ENCODE assay signal across 8 mouse cellular contexts in the genomic region with DNA sequence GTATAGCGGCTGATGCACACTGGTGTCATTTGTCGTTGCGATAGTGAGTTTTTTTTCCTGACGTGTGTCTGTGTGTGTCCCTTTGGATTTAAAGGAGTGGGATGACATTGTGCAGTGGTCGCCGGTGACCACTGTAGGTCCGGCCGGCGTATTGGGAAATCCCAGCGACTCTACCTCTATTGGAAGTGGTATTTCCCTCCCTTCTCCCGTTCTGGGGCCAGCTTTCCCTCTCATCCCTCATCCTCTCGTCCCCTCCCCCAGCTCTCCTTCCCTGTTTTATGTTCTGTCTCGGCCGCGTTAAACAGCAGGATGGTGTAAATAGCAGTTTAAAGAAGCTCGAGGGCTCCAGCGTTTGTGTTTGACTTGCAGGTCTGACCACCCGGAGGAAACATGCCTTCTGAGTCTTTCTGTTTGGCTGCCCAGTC. TPM values are rescaled to one million over a fixed set of nuclear protein-coding genes. Genes with fewer than 3 reads are reported as not detected.
DNase-seq lines count a peak whose midpoint lies in the region; ATAC-seq and TF ChIP-seq lines count a peak whose summit lies in the region.

No protein-coding gene starts in this region.

- H3K4me1 ChIP-seq in hindbrain, embryonic 16.5 days (ENCODE audit: control insufficient read depth, insufficient read depth, low read depth, low read length): peaks cover 22% of the 10 kb centered on the region
- peaks cover 16% of the 10 kb centered on the region for H3K4me1 ChIP-seq in limb, embryonic 13.5 days
- peaks cover 10% of the 10 kb centered on the region; the same call in 1 of the 2 replicates for H3K4me1 ChIP-seq in midbrain, embryonic 11.5 days (ENCODE audit: control insufficient read depth, insufficient read depth, low read length)
- H3K4me1 ChIP-seq in stomach, embryonic 15.5 days: no peaks in the 10 kb centered on the region

- no peaks in the 10 kb centered on the region for H3K27me3 ChIP-seq in hindbrain, embryonic 16.5 days (replicated peaks; ENCODE audit: control insufficient read depth, insufficient read depth, low read length)
- no peaks in the 10 kb centered on the region for H3K27me3 ChIP-seq in limb, embryonic 13.5 days
- H3K27me3 ChIP-seq in midbrain, embryonic 11.5 days (ENCODE audit: control insufficient read depth, insufficient read depth, low read length): no peaks in the 10 kb centered on the region
- no peaks in the 10 kb centered on the region for H3K27me3 ChIP-seq in stomach, embryonic 15.5 days (replicated peaks)

- DNase-seq in left cerebral cortex, adult 2 months (ENCODE audit: extremely low spot score in 1 of 2, low spot score in 2 of 2): peak; percentile 19 to 25
- no peak for DNase-seq in left cerebral cortex, adult 11 months (ENCODE audit: low spot score)
- peak; percentile 65 for DNase-seq in cerebellum, adult 9-10 months
- DNase-seq in gastrocnemius, adult 18-20 months (ENCODE audit: low spot score): peak; percentile 35
- DNase-seq in midbrain, embryonic 11.5 days (ENCODE audit: low spot score, missing footprints): peak; percentile 89

- WGBS in hindbrain, embryonic 16.5 days: 0% methylated on average over 18 of the region's 18 CpGs
- WGBS in limb, embryonic 13.5 days: under 1% methylated on average over 18 of the region's 18 CpGs
- under 1% methylated on average over 18 of the region's 18 CpGs for WGBS in midbrain, embryonic 11.5 days
- WGBS in stomach, embryonic 15.5 days: 0% methylated on average over 18 of the region's 18 CpGs

- H3K4me3 ChIP-seq in left cerebral cortex, adult 2 months: peak overlapping the region; percentile 60
- peak overlapping the region; percentile 87 for H3K4me3 ChIP-seq in hindbrain, embryonic 16.5 days (ENCODE audit: low read length)
- H3K4me3 ChIP-seq in limb, embryonic 13.5 days: peak overlapping the region; percentile 76
- peak overlapping the region; percentile 75 for H3K4me3 ChIP-seq in midbrain, embryonic 11.5 days (ENCODE audit: low read depth, low read length)
- H3K4me3 ChIP-seq in stomach, embryonic 15.5 days (replicated peaks): peak overlapping the region; percentile 81

- H3K9me3 ChIP-seq in hindbrain, embryonic 16.5 days (ENCODE audit: control insufficient read depth, low read length): no peaks in the 10 kb centered on the region
- no peaks in the 10 kb centered on the region for H3K9me3 ChIP-seq in limb, embryonic 13.5 days
- no peaks in the 10 kb centered on the region for H3K9me3 ChIP-seq in midbrain, embryonic 11.5 days (ENCODE audit: control insufficient read depth, low read length)
- H3K9me3 ChIP-seq in stomach, embryonic 15.5 days: no peaks in the 10 kb centered on the region

- no peak for TF ChIP-seq CTCF in left cerebral cortex, adult 2 months (IDR thresholded peaks at IDR 0.05)

- no peak for ATAC-seq in hindbrain, embryonic 16.5 days
- ATAC-seq in limb, embryonic 13.5 days (ENCODE audit: low FRiP score, low read depth): peak; percentile 18
- ATAC-seq in midbrain, embryonic 11.5 days (ENCODE audit: low FRiP score): peak; percentile 65
- ATAC-seq in stomach, embryonic 15.5 days (ENCODE audit: insufficient read depth, low FRiP score, low read depth): 0 out of 2 replicates have a peak, but pooled peaks have one; percentile 3

- H3K27ac ChIP-seq in left cerebral cortex, adult 2 months: peak overlapping the region; percentile 86
- peak overlapping the region; percentile 84 for H3K27ac ChIP-seq in hindbrain, embryonic 16.5 days (ENCODE audit: low read depth, low read length)
- H3K27ac ChIP-seq in limb, embryonic 13.5 days: peak overlapping the region; percentile 82
- peak overlapping the region; percentile 86 for H3K27ac ChIP-seq in midbrain, embryonic 11.5 days (ENCODE audit: low read depth, low read length)
- H3K27ac ChIP-seq in stomach, embryonic 15.5 days: peak overlapping the region; percentile 91

- H3K4me2 ChIP-seq in hindbrain, embryonic 16.5 days (ENCODE audit: low read length): peak overlapping the region; percentile 77
- H3K4me2 ChIP-seq in limb, embryonic 13.5 days (replicated peaks): peak overlapping the region; percentile 69
- peak overlapping the region; percentile 74 for H3K4me2 ChIP-seq in midbrain, embryonic 11.5 days
- peak overlapping the region; percentile 66 for H3K4me2 ChIP-seq in stomach, embryonic 15.5 days

- intact Hi-C loops in left cerebral cortex, adult 2 months (cut with DNase I): loop anchor here (1.0 kb wide), 1 partner anchor 31 kb away; the partner anchor contains the start of gene Nipa1

- H3K9ac ChIP-seq in hindbrain, embryonic 16.5 days (ENCODE audit: low read depth, low read length): peak overlapping the region; percentile 83
- peak overlapping the region; percentile 87 for H3K9ac ChIP-seq in limb, embryonic 13.5 days
- peak overlapping the region; percentile 84 for H3K9ac ChIP-seq in midbrain, embryonic 11.5 days (ENCODE audit: low read length)
- peak overlapping the region; percentile 78 for H3K9ac ChIP-seq in stomach, embryonic 15.5 days

- 0 out of 2 replicates have a peak, but pooled peaks cover 3% of the 10 kb centered on the region for H3K36me3 ChIP-seq in hindbrain, embryonic 16.5 days (ENCODE audit: control insufficient read depth, insufficient read depth, low read length)
- peaks cover 3% of the 10 kb centered on the region; the same call in 1 of the 2 replicates for H3K36me3 ChIP-seq in limb, embryonic 13.5 days
- no peaks in the 10 kb centered on the region for H3K36me3 ChIP-seq in midbrain, embryonic 11.5 days (ENCODE audit: control insufficient read depth, insufficient read depth, low read length)
- H3K36me3 ChIP-seq in stomach, embryonic 15.5 days: no peaks in the 10 kb centered on the region

RNA-seq across cellular contexts. Expression of gene Herc2, which starts 0.5 kb away (rescaled TPM):
- total RNA-seq in left cerebral cortex, adult 2 months (2021): 100 to 1,000 TPM; 145 to 150 TPM
- 10 to 100 TPM; 49.6 to 52.6 TPM for total RNA-seq in gastrocnemius, adult 18-20 months (2021)
- 46.1 and 50.0 TPM in 2 replicates for polyA plus RNA-seq in hindbrain, embryonic 16.5 days (2015; fragmentation: Nextera tagmentation; extraction: Ambion mirVana)
- 28.6 and 28.8 TPM in 2 replicates for polyA plus RNA-seq in limb, embryonic 13.5 days (2015; fragmentation: Nextera tagmentation; extraction: Ambion mirVana)
- 24.4 and 27.6 TPM in 2 replicates for polyA plus RNA-seq in midbrain, embryonic 11.5 days (2014; fragmentation: Nextera tagmentation; extraction: Ambion mirVana)
- polyA plus RNA-seq in stomach, embryonic 15.5 days (2015; fragmentation: Nextera tagmentation; extraction: Ambion mirVana): 19.6 and 27.3 TPM in 2 replicates

RNA-seq across cellular contexts. Expression of gene Nipa1, which starts 30.7 kb away (rescaled TPM):
- 10 to 100 TPM; 58.5 to 62.1 TPM for total RNA-seq in left cerebral cortex, adult 2 months (2021)
- 1 to 10 TPM; 3.4 to 3.9 TPM for total RNA-seq in gastrocnemius, adult 18-20 months (2021)
- 28.7 and 29.9 TPM in 2 replicates for polyA plus RNA-seq in hindbrain, embryonic 16.5 days (2015; fragmentation: Nextera tagmentation; extraction: Ambion mirVana)
- polyA plus RNA-seq in limb, embryonic 13.5 days (2015; fragmentation: Nextera tagmentation; extraction: Ambion mirVana): 9.4 and 9.5 TPM in 2 replicates
- 10.2 and 10.9 TPM in 2 replicates for polyA plus RNA-seq in midbrain, embryonic 11.5 days (2014; fragmentation: Nextera tagmentation; extraction: Ambion mirVana)
- 7.6 and 8.8 TPM in 2 replicates for polyA plus RNA-seq in stomach, embryonic 15.5 days (2015; fragmentation: Nextera tagmentation; extraction: Ambion mirVana)
